Mouse (Mus musculus): ENCODE results near the gene Pacsin2.
"Not testable (repeated sequence)": the region's sequence is repeated elsewhere in the genome, so short reads cannot be mapped to it uniquely, and the experiment has no call there.

Gene Pacsin2

GRCm38 (mm10) chr15:83365697-83366096 is 98.7 kb downstream of the Pacsin2 start:
- DNase-seq, result no peak

GRCm38 (mm10) chr15:83364194-83364593 is 100.2 kb downstream of the Pacsin2 start:
- DNase-seq, result no peak

- DNase-seq, result not testable (repeated sequence)
Measured at GRCm38 (mm10) chr15:83362813-83363212, 101.6 kb downstream of the Pacsin2 start.

GRCm38 (mm10) chr15:83360899-83361298 is 103.5 kb downstream of the Pacsin2 start:
- not testable (repeated sequence) for DNase-seq

- DNase-seq, result no peak
Measured at GRCm38 (mm10) chr15:83360140-83360539, 104.3 kb downstream of the Pacsin2 start.

- peak in 1 of 2 experiments; percentile 36 for DNase-seq
Measured at GRCm38 (mm10) chr15:83358476-83358875, 105.9 kb downstream of the Pacsin2 start.

GRCm38 (mm10) chr15:83351546-83351945 is 112.9 kb downstream of the Pacsin2 start:
- DNase-seq, result no peak

GRCm38 (mm10) chr15:83350859-83351258 is 113.5 kb downstream of the Pacsin2 start:
- no peak for DNase-seq

- peak; percentile 96 to 97 for DNase-seq
Measured at GRCm38 (mm10) chr15:83349954-83350711, 114.3 kb downstream of the Pacsin2 start, which contains the start of gene Arfgap3. TSS of gene Arfgap3 (minus strand) at chr15:83350247.

GRCm38 (mm10) chr15:83349225-83349953 is 115.0 kb downstream of the Pacsin2 start:
- DNase-seq, result peak in 1 of 2 experiments; percentile 25

- DNase-seq, result no peak
Measured at GRCm38 (mm10) chr15:83348747-83349146, 115.7 kb downstream of the Pacsin2 start.

GRCm38 (mm10) chr15:83345898-83346529 is 118.4 kb downstream of the Pacsin2 start:
- DNase-seq, result no peak

- DNase-seq, result no peak
Measured at GRCm38 (mm10) chr15:83344956-83345355, 119.5 kb downstream of the Pacsin2 start.

- DNase-seq, result no peak
Measured at GRCm38 (mm10) chr15:83344157-83344556, 120.2 kb downstream of the Pacsin2 start.

- no peak for DNase-seq
Measured at GRCm38 (mm10) chr15:83338908-83339307, 125.5 kb downstream of the Pacsin2 start.

- peak in 1 of 2 experiments; percentile 40 for DNase-seq
Measured at GRCm38 (mm10) chr15:83337903-83338870, 126.2 kb downstream of the Pacsin2 start.

- DNase-seq, result peak; percentile 38 to 44
Measured at GRCm38 (mm10) chr15:83332373-83332772, 132.0 kb downstream of the Pacsin2 start.

GRCm38 (mm10) chr15:83328952-83329351 is 135.5 kb downstream of the Pacsin2 start:
- DNase-seq, result no peak

Measured in kidney, postnatal 4 days (tissue).